Mouse (Mus musculus): Measurements from ENCODE around the gene Adnp. TPM values are rescaled to one million over a fixed set of nuclear protein-coding genes. Genes with fewer than 3 reads are reported as not detected.

The Adnp gene
- total RNA-seq, 2 experiments from 2014 or later: 81.3 to 94.6 TPM

GRCm38 (mm10) chr2:168207883-168208282 lies 971 bp upstream of the Adnp start:
- DNase-seq (ENCODE audit: low spot score in 2 of 2): no peak

- DNase-seq (ENCODE audit: low spot score in 2 of 2): peak in 1 of 2 experiments; percentile 5
Measured at GRCm38 (mm10) chr2:168205681-168206631, 956 bp downstream of the Adnp start.

DNA sequence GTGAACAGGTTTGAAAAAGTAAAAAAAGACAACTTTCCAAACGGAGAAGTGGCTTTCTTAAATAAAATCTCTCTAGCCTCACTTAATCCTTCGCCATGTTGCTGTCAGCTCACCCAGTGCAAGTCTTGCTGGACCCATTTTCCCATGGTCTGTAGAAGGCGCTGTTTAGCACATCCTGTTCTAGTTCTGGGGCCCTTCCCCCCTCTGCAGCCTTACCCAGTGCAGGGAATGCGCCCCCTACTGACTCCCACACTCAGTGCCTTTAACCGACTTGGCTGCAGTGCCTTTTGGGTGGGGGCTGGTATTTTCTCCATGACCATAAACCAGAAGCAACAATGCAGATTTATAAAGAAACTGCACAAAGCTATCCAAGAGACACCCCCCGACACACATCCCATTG lies 1.6 kb downstream of the Adnp start:
- DNase-seq (ENCODE audit: low spot score in 2 of 2): peak; percentile 63 to 87

- no peak for DNase-seq (ENCODE audit: low spot score in 2 of 2)
Measured at GRCm38 (mm10) chr2:168204476-168204999, 2.4 kb downstream of the Adnp start.

DNA sequence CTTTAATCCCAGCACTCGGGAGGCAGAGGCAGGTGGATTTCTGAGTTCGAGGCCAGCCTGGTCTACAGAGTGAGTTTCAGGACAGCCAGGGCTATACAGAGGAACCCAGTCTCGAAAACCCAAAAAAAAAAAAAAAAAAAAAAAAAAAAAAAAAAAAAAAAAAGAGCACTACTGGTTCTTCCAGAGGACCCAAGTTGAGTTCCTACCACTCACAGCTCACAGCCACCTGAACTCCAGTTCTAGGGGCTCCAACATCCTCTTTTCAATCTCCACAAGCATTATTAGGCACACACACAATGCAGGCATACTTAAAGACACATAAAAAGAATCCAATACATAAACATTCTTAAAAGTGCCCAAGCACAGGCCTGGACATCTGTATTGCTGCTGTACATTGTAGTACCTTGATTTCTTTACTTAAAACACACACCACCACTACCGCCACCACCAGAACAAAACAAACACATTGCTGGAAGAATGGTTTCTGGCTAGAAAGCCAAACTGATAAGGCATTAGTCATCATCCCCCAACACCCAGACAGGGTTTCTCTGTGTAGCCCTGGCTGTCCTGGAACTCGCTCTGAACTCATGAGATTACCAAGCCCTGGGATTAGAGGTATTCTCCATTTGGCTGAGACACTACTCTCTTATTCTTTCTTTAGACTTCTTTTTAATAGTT lies 6.8 kb downstream of the Adnp start:
- DNase-seq (ENCODE audit: low spot score in 2 of 2): no peak

DNA sequence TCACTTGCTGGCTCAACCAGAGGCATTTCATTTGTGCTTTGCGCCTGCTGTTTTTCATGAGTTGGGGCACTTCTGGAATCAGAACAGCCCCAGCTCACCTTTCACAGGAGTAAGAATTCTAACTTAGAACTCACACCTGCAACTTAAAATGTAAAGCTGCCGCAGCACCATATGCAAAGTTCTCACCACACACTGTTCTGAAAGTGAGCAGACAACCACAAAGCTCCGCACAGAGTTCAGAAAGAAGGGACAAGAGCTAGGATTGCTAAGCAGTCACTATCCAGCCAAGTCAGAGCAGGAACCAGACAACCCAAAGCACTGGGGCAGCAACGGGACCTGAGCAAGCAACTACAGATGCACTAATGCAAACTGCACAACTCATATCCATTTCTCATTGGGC lies 7.4 kb downstream of the Adnp start:
- no peak for DNase-seq (ENCODE audit: low spot score in 2 of 2)

DNA sequence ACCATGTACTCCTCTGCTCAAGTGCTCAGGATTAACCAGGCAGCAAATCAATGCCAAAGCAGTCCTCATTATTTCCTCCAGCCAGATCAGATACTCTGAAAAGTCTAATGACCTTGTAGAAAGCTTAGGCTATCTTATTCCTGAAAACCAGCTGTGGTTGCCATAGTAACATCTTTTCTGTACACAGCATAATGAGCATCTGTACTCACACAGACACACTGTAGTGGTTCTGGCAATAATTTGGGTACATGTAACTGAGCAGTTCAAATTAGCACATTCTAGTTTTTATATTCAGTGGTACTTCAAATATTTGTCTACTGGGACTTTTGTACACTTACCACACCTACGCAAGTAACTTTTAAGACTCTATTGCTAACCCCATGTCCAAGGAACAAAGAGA lies 8.5 kb downstream of the Adnp start:
- DNase-seq (ENCODE audit: low spot score in 2 of 2): no peak

DNA sequence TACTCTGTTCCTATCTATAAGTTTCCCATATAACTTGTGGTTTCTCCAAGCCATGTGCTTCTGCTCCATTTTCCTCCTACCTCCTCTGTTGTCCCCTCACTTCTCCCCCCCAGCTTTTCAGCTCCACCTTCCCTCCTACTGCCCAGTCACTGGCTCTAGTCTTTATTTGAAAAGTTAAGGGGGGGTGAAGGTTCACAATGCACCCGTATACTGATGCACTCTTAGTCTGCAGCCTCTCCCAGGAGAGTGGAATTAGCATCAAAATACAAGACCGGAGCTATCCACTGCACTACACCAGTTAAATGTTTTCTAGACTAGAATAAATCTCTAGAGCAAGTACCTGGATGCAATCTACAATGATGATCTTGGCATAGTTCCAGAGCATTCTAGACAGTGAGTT lies 11.2 kb downstream of the Adnp start:
- no peak for DNase-seq (ENCODE audit: low spot score in 2 of 2)

- DNase-seq (ENCODE audit: low spot score in 2 of 2): no peak
Measured at GRCm38 (mm10) chr2:168193685-168194084, 13.2 kb downstream of the Adnp start.

DNA sequence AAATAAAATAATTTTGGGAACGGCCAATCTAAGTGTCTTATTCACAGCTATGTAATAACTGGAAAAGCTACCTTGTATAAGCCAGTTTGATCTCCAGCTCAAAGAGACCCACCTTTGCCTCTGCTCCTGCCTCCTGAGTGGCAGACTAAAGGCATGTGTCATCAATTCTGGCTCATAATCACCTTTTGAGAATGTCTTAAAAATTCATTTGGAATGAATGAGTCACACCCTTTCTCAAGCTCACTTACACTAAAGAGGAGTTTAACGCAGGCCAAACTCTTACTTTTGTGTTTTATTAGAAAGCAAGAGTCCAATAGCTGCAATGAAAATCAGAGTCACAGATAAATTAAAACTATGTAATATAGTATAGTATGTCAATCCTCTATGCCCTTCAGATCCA lies 15.1 kb downstream of the Adnp start:
- DNase-seq (ENCODE audit: low spot score in 2 of 2): no peak

DNA sequence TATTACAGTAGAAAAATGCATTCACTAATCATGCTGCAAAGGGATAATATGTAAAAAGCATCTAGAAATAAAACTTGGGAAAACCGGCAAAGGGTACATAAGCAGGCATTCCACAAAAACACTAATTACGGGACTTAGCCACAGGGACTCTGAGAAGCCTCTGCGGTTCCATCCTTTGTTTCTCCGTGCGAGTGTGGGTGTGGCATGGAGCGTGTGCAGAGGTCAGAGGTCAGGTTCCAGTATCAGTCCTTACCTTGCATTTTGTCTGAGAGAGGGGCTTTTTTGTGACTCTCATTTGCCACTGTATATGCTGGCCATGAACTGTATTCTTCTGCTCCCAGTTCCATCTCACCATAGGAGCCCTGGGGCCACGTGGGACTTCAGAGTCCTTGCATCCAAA lies 31.0 kb downstream of the Adnp start:
- DNase-seq (ENCODE audit: low spot score in 2 of 2): no peak

GRCm38 (mm10) chr2:168170167-168170685 lies 36.7 kb downstream of the Adnp start:
- peak; percentile 54 to 64 for DNase-seq (ENCODE audit: low spot score in 2 of 2)

GRCm38 (mm10) chr2:168169800-168170113 lies 37.2 kb downstream of the Adnp start:
- DNase-seq (ENCODE audit: low spot score in 2 of 2): no peak

GRCm38 (mm10) chr2:168168892-168169799 lies 37.8 kb downstream of the Adnp start:
- no peak for DNase-seq (ENCODE audit: low spot score in 2 of 2)

GRCm38 (mm10) chr2:168167781-168168180 lies 39.1 kb downstream of the Adnp start:
- no peak for DNase-seq (ENCODE audit: low spot score in 2 of 2)

GRCm38 (mm10) chr2:168166750-168167460 lies 40.0 kb downstream of the Adnp start:
- DNase-seq (ENCODE audit: low spot score in 2 of 2): no peak

DNA sequence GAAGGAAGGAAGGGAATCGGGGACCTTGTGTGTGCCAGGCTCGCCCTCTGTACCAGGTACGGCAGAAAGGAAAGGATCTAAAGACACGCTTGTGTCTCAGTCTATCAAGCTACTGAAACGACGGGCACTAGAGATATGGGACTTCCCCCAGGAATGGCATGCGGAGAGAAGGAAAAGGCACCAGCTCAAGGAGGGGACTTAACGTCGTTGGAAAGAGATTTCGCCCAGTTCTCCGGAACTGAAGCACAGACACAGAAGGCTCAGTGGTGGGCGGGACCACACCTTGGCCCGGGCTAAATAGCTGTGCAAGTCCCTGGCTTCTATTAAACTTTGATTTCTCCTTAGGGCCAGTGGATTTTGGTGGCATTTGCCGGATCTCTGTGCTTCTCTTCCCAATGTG lies 44.9 kb downstream of the Adnp start:
- no peak for DNase-seq (ENCODE audit: low spot score in 2 of 2)

DNA sequence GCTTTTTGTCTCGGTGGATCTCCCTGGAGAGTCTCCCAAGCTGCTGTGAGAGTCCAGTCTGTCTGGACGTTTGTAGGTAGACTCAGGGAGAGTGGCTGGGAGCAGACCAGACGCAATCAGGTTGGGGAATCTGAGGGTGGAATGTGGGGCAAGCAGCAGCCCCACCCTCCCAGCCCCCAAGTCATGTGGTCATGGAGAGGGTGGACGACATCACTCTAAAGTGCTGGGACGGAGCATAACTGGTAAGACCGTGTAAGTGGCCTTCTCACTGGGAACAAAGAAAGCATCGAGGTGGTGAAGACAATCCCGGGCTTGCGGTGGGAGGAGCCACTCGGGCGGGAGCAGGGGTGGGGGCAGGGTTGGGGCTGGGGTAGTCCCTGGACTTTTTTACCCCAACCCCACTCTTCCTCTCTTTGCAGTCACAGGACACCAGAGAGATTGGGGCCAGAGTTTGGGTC lies 45.4 kb downstream of the Adnp start:
- DNase-seq (ENCODE audit: low spot score in 2 of 2): no peak

DNA sequence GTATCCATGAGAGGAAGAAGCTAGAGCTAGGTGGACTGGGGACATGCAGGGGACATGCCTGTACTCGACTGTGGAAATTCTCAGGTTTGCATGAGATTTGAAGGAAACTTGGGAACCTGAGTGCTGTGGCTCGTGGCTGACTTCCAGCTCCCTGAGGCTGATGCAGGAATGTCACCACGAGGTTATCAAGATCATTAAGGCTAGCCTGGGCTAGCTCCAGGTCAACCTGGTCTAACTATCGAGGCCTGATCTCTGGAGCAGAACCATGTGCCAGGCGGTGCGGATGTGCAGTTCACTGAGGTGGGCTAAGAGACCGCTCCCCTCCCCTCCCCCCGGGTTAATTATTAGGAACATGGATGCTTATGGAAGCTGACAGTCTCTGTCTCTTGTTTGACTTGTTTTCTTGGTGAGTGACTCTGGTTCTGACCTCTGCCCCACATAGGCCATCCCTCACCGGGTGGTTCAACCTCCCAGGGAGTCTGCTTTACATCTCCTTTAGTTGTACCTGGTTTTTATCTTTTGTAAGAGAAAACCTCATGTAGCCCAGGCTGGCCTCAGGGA lies 46.5 kb downstream of the Adnp start:
- no peak for DNase-seq (ENCODE audit: low spot score in 2 of 2)
